Mouse (Mus musculus) liver, embryonic 16.5 days (tissue): ENCODE data around the gene BC004004. TPM values are rescaled to one million over a fixed set of nuclear protein-coding genes. Genes with fewer than 3 reads are reported as not detected.

Experiments
- ATAC-seq: fragments of 200-750 bp; cut with Nextera tagmentation; 2 replicates; pipeline ENCODE4 v1.8.0; 2017; ENCODE audit warnings: low read depth, mild to moderate bottlenecking, moderate number of reproducible peaks, moderate library complexity
- H3K27ac ChIP-seq: fragments of 300-500 bp; sonication (generic); 2 replicates; pipeline ENCODE4 v1.5.1; 2014; ENCODE audit warnings: mild to moderate bottlenecking, low read length
- H3K27me3 ChIP-seq: fragments of 300-500 bp; sonication (generic); 2 replicates; pipeline ENCODE4 v1.6.1; 2014; ENCODE audit warnings: low read depth, low read length, mixed read lengths; ENCODE audit not compliant: control insufficient read depth, insufficient read depth
- H3K36me3 ChIP-seq: fragments of 300-500 bp; sonication (generic); 2 replicates; pipeline ENCODE4 v1.6.1; 2014; ENCODE audit warnings: mild to moderate bottlenecking; ENCODE audit not compliant: control insufficient read depth, insufficient read depth
- H3K4me1 ChIP-seq: fragments of 300-500 bp; sonication (generic); 2 replicates; pipeline ENCODE4 v1.6.1; 2014; ENCODE audit warnings: low read depth, low read length, mixed read lengths; ENCODE audit not compliant: control insufficient read depth
- H3K4me2 ChIP-seq: fragments of 300-500 bp; sonication (generic); 2 replicates; pipeline ENCODE4 v1.6.1; 2014; ENCODE audit warnings: low read depth, low read length, mixed read lengths
- H3K4me3 ChIP-seq: fragments of 300-500 bp; sonication (generic); 2 replicates; pipeline ENCODE4 v1.5.1; 2014; ENCODE audit warnings: low read depth, mild to moderate bottlenecking, low read length
- H3K9ac ChIP-seq: fragments of 300-500 bp; sonication (generic); 2 replicates; pipeline ENCODE4 v1.6.1; 2014; ENCODE audit warnings: low read depth, low read length
- H3K9me3 ChIP-seq: fragments of 300-500 bp; sonication (generic); replicated peaks from 2 replicates; pipeline ENCODE4 v1.6.1; 2016; ENCODE audit warnings: low read length; ENCODE audit not compliant: control insufficient read depth
- WGBS: fragments of 180-500 bp; shearing (Covaris S2); extraction: QIAGEN DNeasy Blood & Tissue Kit; methylation state at CpG from one replicate; pipeline ENCODE4 v1.1.7; 2014; ENCODE audit not compliant: insufficient replicate concordance; 5-methylcytosine and 5-hydroxymethylcytosine counted together
- polyA plus RNA-seq: library from polyadenylated mRNA; unstranded; fragments of >200 nt; fragmentation: Nextera tagmentation; extraction: Ambion mirVana; gene quantifications from 2 replicates; pipeline ENCODE4 v1.2.1, GENCODE M21; 2015

The BC004004 gene
- polyA plus RNA-seq, 1 experiment from 2014 or later = 90.5 TPM

DNA sequence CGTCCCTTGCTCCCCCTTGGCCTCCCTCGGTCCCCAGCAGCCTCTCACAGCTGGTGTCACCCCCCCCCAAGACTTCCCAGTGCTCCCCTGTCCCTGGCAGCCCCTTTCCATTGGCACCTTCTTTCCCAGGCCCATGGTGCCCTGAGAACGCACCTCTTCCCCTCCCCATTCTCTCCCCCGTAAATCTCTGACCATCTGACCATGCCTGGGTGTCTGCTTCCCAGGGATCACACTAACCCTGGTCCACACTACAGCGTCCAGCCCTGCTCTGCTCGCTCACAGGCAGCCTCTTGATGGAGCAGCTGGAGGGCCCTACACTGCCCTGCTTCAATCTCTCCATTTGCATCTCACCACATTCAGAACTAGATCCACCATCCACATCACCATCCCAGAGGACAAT, 12.1 kb upstream of the BC004004 start:
- no peak overlapping the region for H3K9ac ChIP-seq
- H3K4me2 ChIP-seq = no peak overlapping the region
- no peaks in the 10 kb centered on the region for H3K9me3 ChIP-seq
- no peak for ATAC-seq
- no peak overlapping the region for H3K4me3 ChIP-seq
- no peaks in the 10 kb centered on the region for H3K27me3 ChIP-seq
- peaks cover 33% of the 10 kb centered on the region for H3K36me3 ChIP-seq
- peaks cover 32% of the 10 kb centered on the region for H3K4me1 ChIP-seq
- H3K27ac ChIP-seq = no peak overlapping the region
- 88% methylated on average over 6 of the region's 6 CpGs for WGBS

GRCm38 (mm10) chr17:29257001-29257511, 11.5 kb upstream of the BC004004 start:
- Histone ChIP-seq H3K4me2 (no peak overlapping the region), H3K27ac (no peak overlapping the region), H3K9me3 (no peaks in the 10 kb centered on the region), H3K9ac (no peak overlapping the region), H3K4me3 (no peak overlapping the region), H3K27me3 (no peaks in the 10 kb centered on the region), H3K4me1 (peaks cover 34% of the 10 kb centered on the region), H3K36me3 (peaks cover 30% of the 10 kb centered on the region)
- 72% methylated on average over 10 of the region's 10 CpGs for WGBS
- no peak for ATAC-seq

DNA sequence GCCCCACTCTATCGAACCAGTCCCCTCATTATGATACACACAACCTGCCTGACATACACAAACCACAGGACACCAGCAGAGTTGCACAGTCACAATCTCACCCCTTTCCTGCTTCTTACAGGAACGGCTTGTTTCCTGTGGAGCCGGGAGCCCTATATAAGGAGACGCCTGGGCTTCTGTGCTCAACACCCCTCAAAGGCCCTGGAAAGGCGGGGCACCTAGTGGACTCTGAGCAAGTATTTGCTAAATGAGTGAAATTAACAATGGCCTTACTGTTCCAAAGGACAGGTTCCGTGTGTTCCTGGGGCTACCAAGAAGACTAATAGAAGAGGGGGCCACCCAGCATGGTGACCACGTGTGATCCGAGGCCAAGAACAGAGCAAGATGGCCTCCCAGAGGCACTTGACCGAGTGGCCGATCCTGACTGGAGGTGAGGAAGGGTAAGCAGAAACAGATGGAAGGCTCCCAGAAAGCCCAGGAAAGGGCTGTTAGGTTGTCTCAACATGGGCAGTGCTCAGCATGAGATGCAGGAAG, 10.5 kb upstream of the BC004004 start:
- H3K9ac ChIP-seq = no peak overlapping the region
- H3K27ac ChIP-seq = no peak overlapping the region
- no peaks in the 10 kb centered on the region for H3K27me3 ChIP-seq
- no peak overlapping the region for H3K4me2 ChIP-seq
- WGBS = 79% methylated on average over 10 of the region's 10 CpGs
- H3K4me1 ChIP-seq = peaks cover 43% of the 10 kb centered on the region
- H3K9me3 ChIP-seq = no peaks in the 10 kb centered on the region
- no peak for ATAC-seq
- peaks cover 30% of the 10 kb centered on the region for H3K36me3 ChIP-seq
- no peak overlapping the region for H3K4me3 ChIP-seq

DNA sequence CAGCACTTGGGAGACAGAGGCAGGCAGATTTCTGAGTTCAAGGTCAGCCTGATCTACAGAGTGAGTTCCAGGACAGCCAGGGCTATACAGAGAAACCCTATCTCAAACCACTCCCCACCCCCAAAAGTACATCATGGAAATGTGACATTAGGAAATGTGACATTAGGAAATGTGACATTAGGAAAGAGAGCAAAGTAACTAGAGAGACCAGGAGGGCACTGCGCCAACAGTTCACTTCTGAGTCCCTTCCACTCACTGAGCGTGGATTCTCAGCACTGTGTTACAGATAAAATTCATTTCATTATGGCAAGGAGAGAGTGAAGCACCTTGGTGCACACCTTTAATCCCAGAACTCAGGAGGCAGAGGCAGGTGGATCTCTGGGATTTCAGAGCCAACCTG, 9.7 kb upstream of the BC004004 start:
- Histone ChIP-seq H3K9me3 (no peaks in the 10 kb centered on the region), H3K9ac (no peak overlapping the region), H3K27me3 (no peaks in the 10 kb centered on the region), H3K4me1 (peaks cover 44% of the 10 kb centered on the region), H3K36me3 (peaks cover 30% of the 10 kb centered on the region), H3K27ac (0 out of 2 replicates have a peak overlapping the region, but pooled peaks have one; percentile 14), H3K4me2 (peak overlapping the region; percentile 13; the same call in 1 of the 2 replicates), H3K4me3 (no peak overlapping the region)
- WGBS = 72% methylated on average over 2 of the region's 2 CpGs
- no peak; the same call in 1 of the 2 replicates for ATAC-seq

GRCm38 (mm10) chr17:29259489-29259888, 9.1 kb upstream of the BC004004 start:
- Histone ChIP-seq H3K4me1 (peaks cover 49% of the 10 kb centered on the region), H3K4me3 (no peak overlapping the region), H3K9ac (no peak overlapping the region; the same call in 1 of the 2 replicates), H3K27ac (0 out of 2 replicates have a peak overlapping the region, but pooled peaks have one; percentile 20), H3K9me3 (no peaks in the 10 kb centered on the region), H3K36me3 (peaks cover 27% of the 10 kb centered on the region), H3K4me2 (no peak overlapping the region), H3K27me3 (no peaks in the 10 kb centered on the region)
- peak; percentile 33; the same call in 1 of the 2 replicates for ATAC-seq
- 3% methylated on average over 3 of the region's 3 CpGs for WGBS

DNA sequence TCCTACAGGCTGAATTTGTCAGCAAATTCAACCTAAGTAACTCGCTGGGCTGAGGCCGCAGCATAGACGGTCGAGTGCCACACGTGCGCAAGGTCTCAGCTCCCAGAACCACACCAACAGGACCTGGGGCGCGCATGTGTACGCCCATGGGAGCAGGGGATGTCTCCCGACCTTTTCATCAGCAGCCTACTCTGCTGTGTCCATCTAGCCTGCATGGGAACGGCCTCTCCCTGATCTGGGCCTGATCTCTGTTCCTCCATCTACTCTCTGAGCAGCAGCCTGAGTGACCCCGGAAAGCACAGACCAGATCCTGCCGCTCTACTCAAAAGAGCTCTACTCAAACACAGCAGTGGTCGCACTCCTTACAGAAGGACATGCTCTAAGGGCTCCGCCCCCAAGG, 8.1 kb upstream of the BC004004 start:
- H3K4me3 ChIP-seq = no peak overlapping the region
- no peak for ATAC-seq
- peaks cover 24% of the 10 kb centered on the region for H3K36me3 ChIP-seq

GRCm38 (mm10) chr17:29261603-29262258, 6.9 kb upstream of the BC004004 start:
- H3K36me3 ChIP-seq = peaks cover 24% of the 10 kb centered on the region
- peak overlapping the region; percentile 52 for H3K9ac ChIP-seq
- peak overlapping the region; percentile 84 for H3K4me2 ChIP-seq
- no peak for ATAC-seq
- H3K9me3 ChIP-seq = no peaks in the 10 kb centered on the region
- H3K4me1 ChIP-seq = peaks cover 55% of the 10 kb centered on the region
- H3K27me3 ChIP-seq = no peaks in the 10 kb centered on the region
- 80% methylated on average over 22 of the region's 22 CpGs for WGBS
- H3K4me3 ChIP-seq = peak overlapping the region; percentile 98
- no peak overlapping the region for H3K27ac ChIP-seq

More for the DNA sequence above, 8.1 kb upstream of the BC004004 start:
- Histone ChIP-seq H3K27me3 (no peaks in the 10 kb centered on the region), H3K4me1 (peaks cover 55% of the 10 kb centered on the region), H3K9me3 (no peaks in the 10 kb centered on the region), H3K4me2 (no peak overlapping the region), H3K9ac (no peak overlapping the region), H3K27ac (no peak overlapping the region)
- 85% methylated on average over 15 of the region's 15 CpGs for WGBS

DNA sequence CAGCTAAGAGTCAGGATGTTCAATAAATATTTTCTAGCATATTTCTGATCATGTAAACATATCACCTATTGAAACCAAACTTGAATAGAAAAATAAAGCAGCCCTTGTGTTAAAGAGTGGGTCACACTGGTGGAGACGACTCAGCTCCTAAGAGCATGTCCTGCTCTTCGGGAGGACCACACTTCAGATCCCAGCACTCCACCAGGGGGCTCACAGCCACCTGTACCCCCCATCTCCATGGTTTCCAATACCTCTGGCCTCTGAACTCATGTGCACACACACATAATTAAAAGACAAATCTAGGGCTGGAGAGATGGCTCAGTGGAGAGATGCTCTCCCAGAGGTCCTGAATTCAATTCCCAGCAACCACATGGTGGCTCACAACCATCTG, 6.3 kb upstream of the BC004004 start:
- Histone ChIP-seq H3K4me2 (peak overlapping the region; percentile 84), H3K4me1 (peaks cover 54% of the 10 kb centered on the region), H3K9ac (peak overlapping the region; percentile 52), H3K27ac (no peak overlapping the region), H3K36me3 (peaks cover 22% of the 10 kb centered on the region), H3K9me3 (no peaks in the 10 kb centered on the region), H3K4me3 (peak overlapping the region; percentile 98), H3K27me3 (no peaks in the 10 kb centered on the region)
- WGBS = 38% methylated on average over 2 of the region's 2 CpGs
- ATAC-seq = no peak

- peak overlapping the region; percentile 91 for H3K9ac ChIP-seq
- WGBS = under 1% methylated on average over 14 of the region's 14 CpGs
- H3K9me3 ChIP-seq = no peaks in the 10 kb centered on the region
- H3K27me3 ChIP-seq = no peaks in the 10 kb centered on the region
- H3K4me2 ChIP-seq = peak overlapping the region; percentile 84
- ATAC-seq = peak; percentile 2
- H3K27ac ChIP-seq = peak overlapping the region; percentile 98
- peak overlapping the region; percentile 98 for H3K4me3 ChIP-seq
- H3K4me1 ChIP-seq = peaks cover 56% of the 10 kb centered on the region
- peaks cover 11% of the 10 kb centered on the region for H3K36me3 ChIP-seq
These were observed 5.2 kb upstream of the BC004004 start for GRCm38 (mm10) chr17:29263417-29263816.
